Mouse (Mus musculus): ENCODE measurements around the gene Aff1.

DNA sequence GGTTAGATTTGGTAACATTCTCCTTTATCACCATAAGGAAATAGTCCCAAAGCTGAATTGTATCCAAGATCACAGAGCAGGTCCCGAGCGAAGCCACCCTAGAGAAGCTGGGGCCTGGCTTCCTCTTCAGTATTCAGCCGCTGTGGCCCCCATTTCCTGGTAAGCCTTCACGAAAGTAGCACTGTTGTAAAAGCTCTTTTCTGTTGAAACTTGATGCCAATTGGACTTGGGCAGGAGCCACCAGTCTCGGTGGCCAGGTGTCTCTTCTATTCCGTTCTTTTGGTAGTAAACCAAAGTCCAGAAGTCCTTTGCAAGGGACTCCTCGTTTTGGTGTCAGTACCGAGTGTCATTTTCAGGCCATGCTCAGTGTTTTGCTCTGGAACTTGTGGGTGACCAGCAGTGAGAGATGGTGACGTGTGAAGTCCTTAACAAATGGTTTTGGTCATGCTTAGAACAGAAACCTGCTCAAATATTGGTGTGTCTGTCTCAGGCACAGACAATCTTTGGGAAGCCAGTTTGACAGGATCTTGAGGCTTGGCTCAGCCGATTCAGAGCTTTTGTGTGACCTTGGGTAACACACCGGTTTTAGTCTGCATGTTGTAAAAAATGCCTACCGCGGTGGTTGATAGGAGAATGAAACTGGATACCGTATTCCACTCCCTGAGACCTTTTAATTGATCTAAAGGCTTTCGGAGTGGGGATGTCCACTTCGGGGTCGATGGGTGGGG is 114.8 kb downstream of the Aff1 start:
- no peak for TF ChIP-seq CTCF (IDR thresholded peaks at IDR 0.05; ENCODE audit: low read depth)
- TF ChIP-seq EP300 (IDR thresholded peaks at IDR 0.05; ENCODE audit: low read depth), result no peak

Data from liver, embryonic 14.5 days (tissue).